Mouse (Mus musculus) retina, postnatal 1 day (tissue): ENCODE data around the gene Tbc1d16.
A peak's percentile ranks its signal among the peaks of the same experiment; 100 is the strongest.
"Not testable (repeated sequence)": the region's sequence is repeated elsewhere in the genome, so short reads cannot be mapped to it uniquely, and the experiment has no call there.

ENCODE experiments used
- DNase-seq: peaks from one replicate; pipeline ENCODE4 v3.0.0-alpha.2; 2012

Tbc1d16 gene

DNA sequence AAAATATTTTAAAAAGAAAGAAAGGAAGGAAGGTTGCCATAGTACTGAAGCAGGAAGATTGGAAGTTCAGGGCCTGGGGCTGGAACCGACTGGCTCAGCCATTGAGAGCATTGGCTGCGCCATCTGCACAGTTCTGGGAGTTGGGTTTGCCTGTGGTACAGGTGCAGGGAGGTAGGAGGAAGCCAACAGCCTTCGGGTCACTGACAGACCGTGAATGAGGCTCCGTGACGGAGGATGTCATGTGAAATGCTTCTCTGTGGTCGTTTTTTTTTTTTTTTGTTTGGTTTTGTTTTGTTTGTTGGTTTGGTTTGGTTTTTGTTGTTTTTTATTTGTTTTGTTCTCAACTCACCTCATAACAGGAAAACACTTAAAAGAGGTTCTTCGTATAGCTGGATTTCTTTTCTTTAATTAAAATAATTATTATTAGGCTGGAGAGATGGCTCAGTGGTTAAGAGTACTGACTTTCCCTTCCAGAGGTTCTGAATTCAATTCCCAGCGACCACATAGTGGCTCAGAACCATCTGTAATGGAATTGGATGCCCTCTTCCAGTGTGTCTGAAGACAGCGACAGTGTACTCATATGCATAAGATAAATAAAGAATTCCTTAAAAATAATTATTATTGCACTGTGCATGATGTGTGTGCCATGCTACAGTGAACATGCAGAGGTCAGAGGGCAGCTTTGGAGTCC is 119.6 kb downstream of the Tbc1d16 start:
- no peak for DNase-seq

DNA sequence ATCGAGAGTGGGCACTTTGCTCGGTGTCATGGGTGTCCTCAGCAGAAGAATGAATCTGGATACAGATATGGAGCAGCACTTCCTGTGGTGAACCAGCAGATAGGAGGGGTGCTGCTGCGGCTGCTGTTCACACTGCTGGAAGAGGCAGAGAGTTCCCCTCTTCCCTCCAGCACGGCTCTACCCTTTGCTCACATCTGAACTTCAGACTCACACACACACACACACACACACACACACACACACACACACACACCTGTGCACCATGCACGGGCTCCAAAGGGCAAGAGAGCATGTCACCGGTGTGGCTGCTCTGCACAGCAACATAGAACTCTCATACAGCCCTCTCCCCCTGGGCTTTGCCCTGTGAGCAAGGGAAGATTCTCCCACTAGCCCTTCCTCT is 122.0 kb downstream of the Tbc1d16 start:
- DNase-seq = no peak

DNA sequence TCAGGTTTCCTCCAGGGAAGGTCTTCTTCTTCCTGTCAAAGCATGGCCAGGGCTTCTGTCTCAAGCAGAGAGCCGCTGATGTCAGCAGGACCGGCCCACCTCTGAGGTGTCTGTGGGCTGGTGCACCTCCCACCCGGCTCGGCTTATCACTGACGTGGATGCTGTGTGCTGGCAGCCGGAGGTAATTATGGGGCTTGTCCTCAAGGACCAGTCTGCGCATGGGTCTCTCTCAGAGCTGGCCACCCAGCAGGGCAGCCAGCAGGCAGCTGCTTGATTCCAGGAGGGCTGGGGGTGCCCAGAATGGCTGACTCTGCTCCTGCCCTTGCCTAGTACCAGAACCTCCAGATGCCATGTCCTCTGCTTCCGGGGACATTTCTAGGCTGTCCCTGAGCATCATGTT is 122.6 kb downstream of the Tbc1d16 start:
- DNase-seq = peak; percentile 75

DNA sequence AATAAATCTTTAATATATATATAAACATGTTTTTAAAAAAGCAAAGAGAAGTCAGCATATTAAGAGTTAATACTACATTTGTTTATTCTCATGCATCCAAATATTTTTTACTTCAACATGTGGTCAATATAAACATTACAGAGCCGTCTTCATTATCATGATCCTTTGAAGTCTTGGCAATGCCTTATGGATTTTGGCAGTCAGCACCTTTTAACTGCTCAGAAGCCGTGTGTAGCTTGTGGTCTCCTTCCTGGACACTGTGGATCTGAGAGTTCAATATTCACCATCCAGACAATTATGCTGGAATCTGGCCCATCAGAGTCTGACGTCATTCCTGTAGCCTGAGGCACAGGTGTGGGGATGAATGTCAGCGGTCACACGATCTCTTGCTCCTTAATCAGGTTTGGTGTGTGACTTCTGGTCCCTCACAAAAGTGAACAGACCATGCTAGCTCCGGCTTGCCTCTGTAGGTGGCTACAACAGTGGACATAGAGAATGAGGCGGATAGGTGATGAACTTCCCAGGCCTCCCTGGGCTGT is 123.2 kb downstream of the Tbc1d16 start:
- no peak for DNase-seq

DNA sequence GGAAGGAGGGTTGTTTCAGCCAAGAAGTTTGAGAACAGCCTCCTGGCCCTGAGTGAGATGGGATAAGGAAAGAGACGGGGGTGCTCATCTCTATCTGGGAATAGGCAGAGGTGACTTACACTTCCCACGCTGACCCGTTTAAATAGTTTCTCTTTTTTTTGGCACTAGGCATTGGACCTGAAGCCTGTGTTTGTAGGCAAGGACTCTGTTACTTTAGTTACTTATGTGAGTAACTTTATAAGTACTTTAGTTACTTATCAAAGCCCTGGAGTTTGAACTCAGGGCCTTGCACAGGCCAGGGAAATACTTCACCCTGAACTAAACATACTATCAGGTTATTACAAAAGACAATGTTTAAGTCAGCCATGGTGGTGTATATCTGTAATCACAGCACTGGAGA is 124.3 kb downstream of the Tbc1d16 start:
- no peak for DNase-seq

DNA sequence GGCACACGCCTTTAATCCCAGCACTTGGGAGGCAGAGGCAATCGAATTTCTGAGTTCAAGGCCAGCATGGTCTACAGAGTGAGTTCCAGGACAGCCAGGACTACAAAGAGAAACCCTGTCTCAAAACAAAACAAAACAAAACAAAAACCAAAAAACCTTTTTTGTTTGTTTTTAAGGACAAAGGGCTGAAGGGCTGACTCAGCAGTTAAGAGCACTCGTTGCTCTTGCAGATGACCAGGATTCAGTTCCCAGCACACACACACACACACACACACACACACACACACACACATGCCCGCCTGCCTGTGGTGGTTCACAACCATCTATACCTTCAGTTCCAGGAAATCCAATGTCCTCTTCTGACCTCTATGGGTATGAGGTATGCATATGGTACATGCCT is 127.9 kb downstream of the Tbc1d16 start:
- DNase-seq = not testable (repeated sequence)

DNA sequence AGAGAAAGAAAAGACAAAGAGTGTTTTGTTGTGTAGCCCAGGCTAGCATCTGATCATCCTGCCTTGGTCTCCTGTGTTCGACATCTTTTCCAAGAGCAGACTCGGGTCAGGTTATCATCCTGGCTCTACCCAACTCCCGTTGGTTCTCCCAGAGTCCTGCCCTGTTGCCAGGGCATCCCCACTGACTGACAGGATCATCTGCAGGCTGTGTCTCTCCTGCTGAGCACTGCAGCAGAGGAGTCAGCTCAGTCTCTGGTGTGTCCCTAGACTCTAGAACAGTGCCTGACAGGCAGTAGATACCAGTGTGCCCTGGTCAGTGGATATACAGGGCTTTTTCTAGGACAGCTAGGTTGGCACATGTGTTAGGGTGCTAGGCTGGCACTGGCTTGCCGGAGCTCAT is 130.1 kb downstream of the Tbc1d16 start:
- no peak for DNase-seq

DNA sequence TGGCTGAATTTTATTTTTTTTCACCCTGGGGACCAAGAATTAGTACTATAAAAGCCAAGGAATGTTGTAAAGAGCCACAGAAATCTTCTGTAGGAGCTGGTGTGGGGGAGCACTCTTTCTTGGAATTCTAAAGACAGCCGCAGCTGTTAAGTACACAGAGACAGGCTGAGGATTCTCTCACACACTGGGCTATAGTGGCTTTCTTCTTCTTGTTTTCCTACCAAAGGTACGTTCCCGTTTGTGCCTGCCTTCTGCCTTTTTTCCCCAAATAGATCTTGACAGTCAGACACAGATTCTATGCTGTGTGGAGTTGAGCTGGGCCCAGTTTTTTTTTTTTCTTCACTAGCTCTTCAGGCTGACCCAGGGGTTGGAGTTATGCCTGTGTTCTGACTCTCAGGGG is 132.9 kb downstream of the Tbc1d16 start:
- DNase-seq = no peak

DNA sequence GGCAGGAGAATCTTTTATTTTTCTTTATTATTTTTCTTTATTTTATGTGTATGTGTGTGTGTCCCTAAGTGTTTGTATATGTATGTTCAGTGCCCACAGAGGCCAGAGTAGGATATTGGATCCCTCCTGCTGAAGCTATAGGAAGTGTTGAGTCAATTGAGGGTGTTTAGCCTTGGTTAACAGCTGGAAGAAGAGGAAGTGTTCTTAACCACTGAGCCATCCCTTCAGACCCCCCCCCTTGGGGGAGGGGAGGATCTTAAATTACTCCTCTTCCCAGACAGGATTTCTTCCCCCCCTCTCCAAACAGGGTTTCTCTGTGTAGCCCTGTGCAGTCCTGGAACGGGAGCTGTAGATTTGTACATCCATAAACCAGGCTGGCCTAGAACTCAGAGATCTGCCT is 135.0 kb downstream of the Tbc1d16 start:
- DNase-seq = no peak
